Mouse (Mus musculus) inflammation-experienced regulatory T-cells, adult 16 weeks (primary cell): ENCODE results near the gene Fmod. TPM values are rescaled to one million over a fixed set of nuclear protein-coding genes. Genes with fewer than 3 reads are reported as not detected.

ENCODE experiments used
- polyA plus RNA-seq: library from polyadenylated mRNA; unstranded; fragments of 100-300 nt; shearing (Covaris generic); gene quantifications from one replicate; pipeline ENCODE4 v1.2.1, GENCODE M21; 2017

Gene Fmod
- not detected for polyA plus RNA-seq

DNA sequence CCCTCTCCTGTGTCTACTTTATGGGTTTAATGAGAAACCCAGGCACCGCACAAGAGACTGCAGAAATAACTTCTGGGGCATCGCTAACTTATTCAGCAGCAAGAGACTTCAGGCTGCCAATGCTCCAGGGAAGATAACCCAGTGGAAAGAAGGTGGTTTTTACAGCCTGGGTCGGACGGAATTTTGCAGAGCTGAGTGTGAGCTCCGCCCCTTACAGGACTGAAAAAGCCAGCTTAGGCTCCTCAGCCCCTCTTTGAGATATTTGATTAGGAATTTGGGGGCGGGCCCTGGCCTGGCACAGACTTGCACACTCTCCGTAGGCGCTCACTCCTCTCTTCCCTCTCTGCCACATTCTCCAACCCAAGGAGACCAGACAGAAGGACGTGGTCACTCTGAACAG is at the start of gene Fmod:
TSS of gene Fmod (plus strand) at position 83 of the 400 bp plus-strand sequence.

GRCm38 (mm10) chr1:134078802-134079476 is 41.9 kb downstream of the Fmod start, which contains the start of gene Btg2:
Gene Btg2, minus strand, starts transcription at chr1:134079120.

Other genes starting within 250 kb of the Fmod start
- 8.8 TPM for gene Atp2b4, start 236.2 kb upstream of the Fmod start, polyA plus RNA-seq
- not detected for gene Optc, start 129.3 kb upstream of the Fmod start, polyA plus RNA-seq
- not detected for gene Prelp, start 115.8 kb upstream of the Fmod start, polyA plus RNA-seq
- 273 TPM for gene Btg2, start 41.9 kb downstream of the Fmod start, polyA plus RNA-seq
- not detected for gene Chit1, start 74.0 kb downstream of the Fmod start, polyA plus RNA-seq
- 0.28 TPM for gene Chil1, start 144.9 kb downstream of the Fmod start, polyA plus RNA-seq
- not detected for gene Mybph, start 156.2 kb downstream of the Fmod start, polyA plus RNA-seq
- not detected for gene Adora1, start 198.2 kb downstream of the Fmod start, polyA plus RNA-seq